ENCODE assay signal across 11 mouse cellular contexts in genomic region chr13:102624461-102624860, GRCm38 (mm10).
DNase-seq lines count a peak whose midpoint lies in the region; ATAC-seq and TF ChIP-seq lines count a peak whose summit lies in the region.
"Had no signal": no experiment of that assay in that cellular context is flagged by ENCODE, and none has a peak within 500 bp of the region (broad histone marks: within the 10 kb centered on the region; RNA-seq: fewer than 3 reads in every experiment).

No protein-coding gene starts in this region.

- TF ChIP-seq CTCF in heart, postnatal 0 days (IDR thresholded peaks at IDR 0.05; ENCODE audit: low read depth) = no peak

- H3K4me2 ChIP-seq in heart, postnatal 0 days (ENCODE audit: low read depth, low read length) = no peak overlapping the region
- H3K4me2 ChIP-seq in lung, embryonic 16.5 days (ENCODE audit: low read depth, low read length) = no peak overlapping the region
- no peak overlapping the region for H3K4me2 ChIP-seq in stomach, embryonic 16.5 days (ENCODE audit: low read depth, low read length)

- TF ChIP-seq EP300 in heart, postnatal 0 days (IDR thresholded peaks at IDR 0.05; ENCODE audit: low read depth) = no peak

- peak overlapping the region; percentile 96 for H3K27ac ChIP-seq in heart, postnatal 0 days (ENCODE audit: low read depth)
- peak overlapping the region; percentile 95 for H3K27ac ChIP-seq in lung, embryonic 16.5 days (ENCODE audit: low read length)
- peak overlapping the region; percentile 94 for H3K27ac ChIP-seq in stomach, embryonic 16.5 days (ENCODE audit: low read length)

- H3K36me3 ChIP-seq in heart, postnatal 0 days (replicated peaks; ENCODE audit: control insufficient read depth, insufficient read depth, low read length) = no peaks in the 10 kb centered on the region
- no peaks in the 10 kb centered on the region for H3K36me3 ChIP-seq in lung, embryonic 16.5 days (ENCODE audit: control insufficient read depth, insufficient read depth, low read length)
- H3K36me3 ChIP-seq in stomach, embryonic 16.5 days (ENCODE audit: control insufficient read depth, insufficient read depth, low read length) = no peaks in the 10 kb centered on the region

- no peak for ATAC-seq in heart, postnatal 0 days (ENCODE audit: insufficient read depth, low read depth)
- 0 out of 2 replicates have a peak, but pooled peaks have one; percentile 11 for ATAC-seq in lung, embryonic 16.5 days (ENCODE audit: low read depth)
- ATAC-seq in stomach, embryonic 16.5 days (ENCODE audit: insufficient read depth, low FRiP score) = no peak

- 93% methylated on average over 2 of the region's 2 CpGs for WGBS in heart, postnatal 0 days
- WGBS in lung, embryonic 16.5 days = 87% methylated on average over 2 of the region's 2 CpGs
- WGBS in stomach, embryonic 16.5 days = 85% methylated on average over 2 of the region's 2 CpGs

- H3K4me3 ChIP-seq in heart, postnatal 0 days (ENCODE audit: low read depth, low read length) = no peak overlapping the region
- H3K4me3 ChIP-seq in lung, embryonic 16.5 days (ENCODE audit: low read length) = no peak overlapping the region
- H3K4me3 ChIP-seq in stomach, embryonic 16.5 days (replicated peaks; ENCODE audit: low read length) = no peak overlapping the region
- H3K4me3 ChIP-seq: erythroblast, embryonic 14.5 days had no signal

- peak; percentile 29 for DNase-seq in embryo, embryonic 10.5 days (ENCODE audit: low spot score)
- no peak for DNase-seq in embryo, embryonic 9.5 days (ENCODE audit: extremely low spot score)
- DNase-seq in heart, postnatal 0 days (ENCODE audit: low spot score) = no peak
- no peak for DNase-seq in heart, adult 9 months (ENCODE audit: low spot score in 2 of 2)
- DNase-seq in lung, postnatal 14 days = no peak
- DNase-seq in spleen, postnatal 36 days (ENCODE audit: low spot score in 2 of 2) = no peak
- DNase-seq: cerebellum, adult 9-10 months; gastrocnemius, postnatal 10 days had no signal

- H3K9me3 ChIP-seq in heart, postnatal 0 days (replicated peaks; ENCODE audit: control insufficient read depth, low read length) = no peaks in the 10 kb centered on the region
- no peaks in the 10 kb centered on the region for H3K9me3 ChIP-seq in lung, embryonic 16.5 days (ENCODE audit: control insufficient read depth, low read length)
- no peaks in the 10 kb centered on the region for H3K9me3 ChIP-seq in stomach, embryonic 16.5 days (replicated peaks; ENCODE audit: control insufficient read depth, low read length)

- H3K9ac ChIP-seq in heart, postnatal 0 days (replicated peaks; ENCODE audit: low read depth, low read length) = no peak overlapping the region
- H3K9ac ChIP-seq in lung, embryonic 16.5 days (ENCODE audit: low read length) = no peak overlapping the region
- no peak overlapping the region for H3K9ac ChIP-seq in stomach, embryonic 16.5 days (ENCODE audit: low read length)

- H3K4me1 ChIP-seq in heart, postnatal 0 days (ENCODE audit: control insufficient read depth, insufficient read depth) = peaks cover 19% of the 10 kb centered on the region
- H3K4me1 ChIP-seq in lung, embryonic 16.5 days (replicated peaks; ENCODE audit: control insufficient read depth, insufficient read depth, low read length) = peaks cover 3% of the 10 kb centered on the region
- H3K4me1 ChIP-seq in stomach, embryonic 16.5 days (ENCODE audit: control insufficient read depth, insufficient read depth, low read length) = peaks cover 10% of the 10 kb centered on the region; the same call in 1 of the 2 replicates

- no peaks in the 10 kb centered on the region for H3K27me3 ChIP-seq in heart, postnatal 0 days (ENCODE audit: control insufficient read depth, insufficient read depth, low read length)
- H3K27me3 ChIP-seq in lung, embryonic 16.5 days (ENCODE audit: control insufficient read depth, insufficient read depth, low read depth, low read length) = no peaks in the 10 kb centered on the region
- H3K27me3 ChIP-seq in stomach, embryonic 16.5 days (ENCODE audit: control insufficient read depth, insufficient read depth, low read length) = no peaks in the 10 kb centered on the region
